Mouse (Mus musculus) midbrain, postnatal 0 days (tissue): ENCODE measurements around the gene Svep1. TPM values are rescaled to one million over a fixed set of nuclear protein-coding genes. Genes with fewer than 3 reads are reported as not detected.
A peak's percentile ranks its signal among the peaks of the same experiment; 100 is the strongest.

Source experiments
- ATAC-seq: fragments of 200-750 bp; cut with Nextera tagmentation; 2 replicates; pipeline ENCODE4 v1.8.0; 2017; ENCODE audit warnings: moderate number of reproducible peaks, mild to moderate bottlenecking, moderate TSS enrichment, moderate library complexity; ENCODE audit not compliant: low FRiP score
- DNase-seq: peaks from one replicate; pipeline ENCODE4 v3.0.0-alpha.2; 2015; ENCODE audit warnings: low spot score
- H3K27ac ChIP-seq: fragments of 300-500 bp; sonication (generic); 2 replicates; pipeline ENCODE4 v1.5.1; 2014; ENCODE audit warnings: low read depth, mild to moderate bottlenecking, low read length, mixed read lengths
- H3K27me3 ChIP-seq: fragments of 300-500 bp; sonication (generic); 2 replicates; pipeline ENCODE4 v1.6.1; 2014; ENCODE audit warnings: low read length, control low read depth, mixed read lengths; ENCODE audit not compliant: insufficient read depth
- H3K36me3 ChIP-seq: fragments of 300-500 bp; sonication (generic); 2 replicates; pipeline ENCODE4 v1.6.1; 2014; ENCODE audit warnings: low read length, control low read depth, mixed read lengths; ENCODE audit not compliant: insufficient read depth
- H3K4me1 ChIP-seq: fragments of 300-500 bp; sonication (generic); 2 replicates; pipeline ENCODE4 v1.6.1; 2014; ENCODE audit warnings: mild to moderate bottlenecking, control low read depth, antibody characterized with exemption, low read length, mixed read lengths; ENCODE audit not compliant: insufficient read depth
- H3K4me2 ChIP-seq: fragments of 300-500 bp; sonication (generic); 2 replicates; pipeline ENCODE4 v1.6.1; 2014; ENCODE audit warnings: low read depth, mild to moderate bottlenecking, low read length, mixed read lengths; ENCODE audit not compliant: poor library complexity, severe bottlenecking
- H3K4me3 ChIP-seq: fragments of 300-500 bp; sonication (generic); 2 replicates; pipeline ENCODE4 v1.5.1; 2014; ENCODE audit warnings: low read depth, mild to moderate bottlenecking, low read length, moderate library complexity
- H3K9ac ChIP-seq: fragments of 300-500 bp; sonication (generic); replicated peaks from 2 replicates; pipeline ENCODE4 v1.6.1; 2014; ENCODE audit warnings: mild to moderate bottlenecking, low read length, moderate library complexity, mixed read lengths; ENCODE audit not compliant: poor library complexity, severe bottlenecking
- H3K9me3 ChIP-seq: fragments of 300-500 bp; sonication (generic); 2 replicates; pipeline ENCODE4 v1.6.1; 2016; ENCODE audit warnings: low read length, control low read depth
- CTCF ChIP-seq: IDR thresholded peaks from 2 replicates; pipeline ENCODE4 v1.5.1; 2016; ENCODE audit warnings: antibody characterized with exemption, mild to moderate bottlenecking
- WGBS: fragments of 180-500 bp; shearing (Covaris S2); extraction: QIAGEN DNeasy Blood & Tissue Kit; methylation state at CpG from one replicate; pipeline ENCODE4 v1.1.7; 2014; 5-methylcytosine and 5-hydroxymethylcytosine counted together
- polyA plus RNA-seq: library from polyadenylated mRNA; unstranded; fragments of >200 nt; fragmentation: Nextera tagmentation; extraction: Ambion mirVana; gene quantifications from 2 replicates; pipeline ENCODE4 v1.2.1, GENCODE M21; 2015
- total RNA-seq: library from RNA; depleted of rRNA; stranded (reverse); fragments of >200 nt; gene quantifications from 2 replicates; pipeline ENCODE4 v1.2.3, GENCODE M21; 2014

Gene Svep1
- total and polyA plus RNA-seq, 2 experiments from 2014 or later, result 0.85 to 5.9 TPM

DNA sequence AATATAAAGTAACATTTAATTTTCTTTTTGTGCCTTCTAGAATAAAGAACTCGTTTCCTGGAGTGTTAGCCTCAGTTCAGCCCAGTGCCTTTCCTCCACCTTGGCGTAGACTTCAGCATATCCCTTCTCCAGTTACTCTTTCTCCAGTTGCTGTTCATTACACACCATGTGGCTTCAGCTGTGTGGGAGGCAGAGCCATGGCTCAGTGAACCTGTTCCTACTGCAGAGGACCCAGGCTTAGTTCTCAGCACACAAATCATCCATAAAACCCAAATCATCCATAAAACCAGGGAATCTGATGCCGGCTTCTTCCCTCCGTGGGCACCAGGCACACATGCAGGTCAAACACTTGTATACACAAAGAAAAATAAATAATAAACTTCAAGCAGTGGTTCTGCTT, 22.8 kb downstream of the Svep1 start:
- no peak for ATAC-seq
- no peak overlapping the region for H3K27ac ChIP-seq
- DNase-seq, result no peak
- H3K4me3 ChIP-seq, result no peak overlapping the region
- H3K4me2 ChIP-seq, result no peak overlapping the region
- H3K4me1 ChIP-seq, result no peaks in the 10 kb centered on the region
- TF ChIP-seq CTCF, result no peak
- no peaks in the 10 kb centered on the region for H3K9me3 ChIP-seq
- 91% methylated on average over 4 of the region's 4 CpGs for WGBS
- no peaks in the 10 kb centered on the region for H3K36me3 ChIP-seq
- H3K27me3 ChIP-seq, result no peaks in the 10 kb centered on the region
- H3K9ac ChIP-seq, result no peak overlapping the region

DNA sequence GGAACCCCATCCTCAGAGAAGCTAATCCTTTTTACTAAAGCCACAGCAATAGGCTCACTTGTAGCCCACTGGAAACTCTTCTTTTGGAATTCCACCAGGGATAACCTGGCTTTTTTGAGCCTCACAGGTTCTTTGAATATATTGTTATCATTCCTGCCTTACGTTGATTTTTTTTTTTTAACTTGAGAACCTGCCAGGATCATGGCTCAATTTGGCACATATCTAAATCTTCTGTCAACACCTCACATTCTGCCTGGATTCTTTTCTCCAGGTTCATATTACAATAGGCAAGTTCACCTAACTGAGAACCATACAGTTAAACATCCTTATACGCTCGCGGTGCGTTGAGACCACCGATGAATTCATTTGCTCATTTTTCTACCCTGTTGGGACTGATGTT, 28.2 kb downstream of the Svep1 start:
- no peak for ATAC-seq
- no peak overlapping the region for H3K4me2 ChIP-seq
- no peak overlapping the region for H3K9ac ChIP-seq
- no peaks in the 10 kb centered on the region for H3K27me3 ChIP-seq
- no peaks in the 10 kb centered on the region for H3K4me1 ChIP-seq
- no peaks in the 10 kb centered on the region for H3K36me3 ChIP-seq
- no peak for TF ChIP-seq CTCF
- H3K9me3 ChIP-seq, result no peaks in the 10 kb centered on the region
- WGBS, result 87% methylated on average over 6 of the region's 6 CpGs
- no peak overlapping the region for H3K27ac ChIP-seq
- no peak overlapping the region for H3K4me3 ChIP-seq
- no peak for DNase-seq

DNA sequence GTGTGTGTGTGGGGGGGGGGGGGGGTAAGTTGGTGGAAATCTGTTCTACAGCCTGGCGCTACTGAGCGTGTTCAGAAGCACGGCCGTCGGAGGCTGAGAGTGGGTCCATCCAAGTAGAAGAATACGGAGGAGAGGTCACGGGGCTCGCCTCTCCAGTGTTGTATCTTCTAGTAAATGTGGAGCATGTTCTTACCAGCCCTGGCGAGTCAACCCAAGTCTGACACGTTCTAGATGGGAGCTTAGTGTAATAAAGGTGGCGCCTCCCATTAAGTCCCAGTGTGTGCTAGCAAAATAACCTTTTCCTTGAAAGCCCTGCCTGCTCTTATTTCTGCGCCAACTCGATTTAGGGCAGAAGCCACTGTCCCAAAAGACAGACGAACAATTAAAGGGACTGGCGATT, 29.4 kb downstream of the Svep1 start:
- H3K36me3 ChIP-seq, result no peaks in the 10 kb centered on the region
- H3K4me3 ChIP-seq, result no peak overlapping the region
- no peaks in the 10 kb centered on the region for H3K9me3 ChIP-seq
- WGBS, result 90% methylated on average over 15 of the region's 15 CpGs
- no peak overlapping the region for H3K4me2 ChIP-seq
- ATAC-seq (no peak), DNase-seq (no peak)
- no peak overlapping the region for H3K27ac ChIP-seq
- H3K4me1 ChIP-seq, result no peaks in the 10 kb centered on the region
- TF ChIP-seq CTCF, result no peak
- no peaks in the 10 kb centered on the region for H3K27me3 ChIP-seq
- H3K9ac ChIP-seq, result no peak overlapping the region

DNA sequence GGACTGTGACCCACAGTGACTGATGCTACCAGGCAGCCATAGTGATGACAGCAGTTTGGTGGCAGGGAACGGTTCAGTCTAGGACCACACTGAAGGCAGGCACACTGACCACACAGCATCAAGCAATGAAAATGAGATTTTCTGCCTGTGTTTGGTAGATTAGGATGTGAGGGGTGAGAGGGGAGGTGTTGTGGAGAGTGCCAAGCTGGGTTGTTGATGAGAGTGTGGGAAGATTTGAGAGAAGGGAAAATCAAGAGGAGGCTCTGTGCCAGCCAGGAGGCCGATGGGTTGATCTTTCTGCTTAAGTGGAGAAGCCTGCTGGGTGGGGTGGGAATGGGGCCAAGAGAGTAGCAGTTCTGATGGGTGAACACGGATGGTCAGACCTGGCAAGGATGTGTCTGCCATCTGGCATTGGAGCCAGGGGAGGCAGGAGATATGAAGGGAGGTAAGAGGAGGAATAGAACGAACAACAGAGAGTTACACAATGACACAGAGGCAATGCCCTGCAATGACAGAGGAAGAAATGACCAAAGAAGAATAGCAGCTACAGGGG, 32.1 kb downstream of the Svep1 start:
- Histone ChIP-seq H3K27ac (no peak overlapping the region), H3K9ac (no peak overlapping the region), H3K4me1 (no peaks in the 10 kb centered on the region), H3K4me3 (no peak overlapping the region), H3K36me3 (no peaks in the 10 kb centered on the region), H3K9me3 (no peaks in the 10 kb centered on the region), H3K4me2 (no peak overlapping the region), H3K27me3 (no peaks in the 10 kb centered on the region)
- TF ChIP-seq CTCF, result no peak
- DNase-seq (peak; percentile 80), ATAC-seq (peak; percentile 41; the same call in 1 of the 2 replicates)
- 59% methylated on average over 4 of the region's 4 CpGs for WGBS

DNA sequence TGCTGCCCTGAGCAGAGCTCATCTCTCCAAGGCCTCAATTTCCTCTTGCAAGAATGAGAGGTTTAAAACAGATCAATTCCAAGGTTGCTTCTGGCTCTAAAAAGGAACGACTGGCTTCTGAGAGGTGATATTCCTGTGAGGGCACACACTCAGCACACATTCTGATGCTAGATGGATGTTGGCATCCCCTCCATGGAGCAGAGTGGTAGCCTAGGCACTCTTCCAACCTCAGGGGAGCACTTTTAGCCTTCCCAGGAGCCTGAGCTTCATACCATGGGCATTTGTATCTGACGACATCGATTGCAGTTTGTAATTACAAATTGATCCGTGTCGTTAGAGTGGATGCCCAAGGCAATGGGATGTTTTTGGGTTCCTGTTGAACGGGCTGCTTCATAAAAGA, 33.3 kb downstream of the Svep1 start:
- Histone ChIP-seq H3K4me1 (no peaks in the 10 kb centered on the region), H3K9me3 (no peaks in the 10 kb centered on the region), H3K27ac (no peak overlapping the region), H3K4me3 (no peak overlapping the region), H3K9ac (no peak overlapping the region), H3K27me3 (no peaks in the 10 kb centered on the region), H3K36me3 (no peaks in the 10 kb centered on the region), H3K4me2 (no peak overlapping the region)
- no peak for TF ChIP-seq CTCF
- ATAC-seq (no peak), DNase-seq (no peak)
- WGBS, result 86% methylated on average over 6 of the region's 6 CpGs

DNA sequence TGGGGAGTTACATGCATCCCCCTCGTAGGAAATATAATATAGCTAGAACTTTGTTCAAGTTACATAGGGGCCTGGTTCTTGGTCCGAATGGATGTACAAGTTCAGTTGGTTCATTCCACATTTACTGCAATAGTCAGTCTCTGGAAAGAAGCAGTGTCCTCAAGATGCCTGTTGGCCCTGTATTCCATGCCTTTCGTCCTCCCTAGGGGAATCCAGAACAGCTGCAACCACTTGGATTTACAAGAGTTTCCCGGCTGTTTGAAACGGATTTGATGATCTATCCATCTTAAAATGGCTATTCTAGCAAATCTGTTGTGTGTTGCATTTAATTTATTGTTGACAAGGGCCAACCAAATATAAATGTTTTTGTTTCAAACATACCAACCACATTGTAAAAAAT, 36.2 kb downstream of the Svep1 start:
- Histone ChIP-seq H3K4me3 (no peak overlapping the region), H3K4me2 (no peak overlapping the region)
- DNase-seq, result no peak

More for the DNA sequence above, 36.2 kb downstream of the Svep1 start:
- Histone ChIP-seq H3K9ac (no peak overlapping the region), H3K27me3 (no peaks in the 10 kb centered on the region), H3K9me3 (no peaks in the 10 kb centered on the region), H3K4me1 (no peaks in the 10 kb centered on the region), H3K27ac (no peak overlapping the region), H3K36me3 (no peaks in the 10 kb centered on the region)
- whole genome bisulfite sequencing, result 83% methylated on average over 5 of the region's 5 CpGs
- TF ChIP-seq CTCF, result no peak
- no peak for ATAC-seq
